Mouse (Mus musculus) T-cell, adult 2 months (primary cell): ENCODE data around the gene Galnt16.

Experiments used
- DNase-seq: peaks from one replicate; pipeline ENCODE4 v3.0.0; 2022; ENCODE audit warnings: low spot score

Gene Galnt16

DNA sequence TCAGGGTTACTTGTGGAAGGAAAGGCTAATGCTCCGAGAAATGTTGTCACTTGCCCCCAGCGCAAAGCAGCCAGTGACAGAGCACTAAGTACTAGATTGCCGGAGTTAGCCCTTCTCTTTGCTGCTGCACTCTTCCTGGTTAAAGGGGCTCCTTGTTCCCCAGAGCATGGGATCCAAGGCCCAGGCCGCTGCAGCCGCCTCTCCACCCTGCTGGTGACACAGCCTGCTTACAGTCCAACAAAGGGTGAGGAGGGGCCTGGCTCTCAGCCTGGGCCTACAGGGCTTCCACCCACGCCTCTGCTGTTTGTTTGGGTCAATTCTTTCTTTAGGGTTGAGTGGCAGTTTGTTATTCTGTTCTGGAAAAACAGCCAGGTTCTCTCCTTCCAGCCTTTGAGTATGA lies 80.7 kb downstream of the Galnt16 start:
- DNase-seq = no peak

DNA sequence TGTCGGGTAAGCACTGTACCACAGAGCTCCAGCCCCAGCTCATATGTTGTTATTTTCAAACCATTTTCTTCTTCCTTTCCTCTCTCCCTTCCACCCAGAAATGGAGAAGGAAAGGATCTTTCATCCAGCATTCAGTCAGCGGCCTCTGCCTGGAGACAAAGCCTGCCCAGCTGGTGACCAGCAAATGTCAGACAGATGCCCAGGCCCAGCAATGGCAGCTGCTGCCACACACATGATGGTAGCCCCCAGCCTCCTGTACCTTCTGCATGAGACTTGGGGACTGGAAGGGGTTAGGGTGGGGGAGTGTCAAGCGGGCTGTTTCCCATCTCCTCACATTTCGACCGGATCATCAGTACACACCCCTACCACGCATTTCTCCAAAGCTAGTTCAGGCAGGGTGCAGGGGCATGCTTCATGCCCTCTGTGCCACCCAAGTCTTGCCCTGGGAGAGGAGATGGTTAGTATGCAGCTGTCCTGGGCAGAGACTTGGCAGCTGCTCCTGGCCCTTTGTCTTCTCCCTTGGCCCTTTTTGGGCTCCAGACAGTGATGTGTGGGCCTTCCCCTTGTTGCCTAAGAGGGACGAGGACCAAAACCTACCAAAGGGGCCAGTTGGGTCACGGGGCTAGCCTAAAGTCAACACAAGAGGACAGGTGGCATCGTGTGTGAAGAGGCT lies 83.7 kb downstream of the Galnt16 start:
- no peak for DNase-seq

DNA sequence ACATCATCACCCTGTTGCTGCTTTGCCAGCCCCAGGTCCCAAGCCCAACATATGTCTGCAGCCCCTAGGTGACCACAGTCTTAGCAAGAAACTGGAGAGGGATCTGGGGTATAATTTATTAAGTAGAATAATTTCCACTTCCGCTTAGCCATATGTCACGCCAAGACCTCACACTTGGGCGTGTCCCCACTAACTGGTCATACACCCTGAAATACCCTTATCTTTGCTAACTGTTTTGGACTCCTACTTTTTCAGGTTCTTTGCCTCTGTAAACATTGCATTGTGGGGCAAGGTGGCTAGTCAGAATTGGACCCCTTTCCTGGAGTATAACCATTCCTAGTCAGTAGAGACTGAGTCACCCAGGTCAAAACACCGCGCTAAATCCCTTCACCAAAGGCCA lies 84.4 kb downstream of the Galnt16 start:
- no peak for DNase-seq

DNA sequence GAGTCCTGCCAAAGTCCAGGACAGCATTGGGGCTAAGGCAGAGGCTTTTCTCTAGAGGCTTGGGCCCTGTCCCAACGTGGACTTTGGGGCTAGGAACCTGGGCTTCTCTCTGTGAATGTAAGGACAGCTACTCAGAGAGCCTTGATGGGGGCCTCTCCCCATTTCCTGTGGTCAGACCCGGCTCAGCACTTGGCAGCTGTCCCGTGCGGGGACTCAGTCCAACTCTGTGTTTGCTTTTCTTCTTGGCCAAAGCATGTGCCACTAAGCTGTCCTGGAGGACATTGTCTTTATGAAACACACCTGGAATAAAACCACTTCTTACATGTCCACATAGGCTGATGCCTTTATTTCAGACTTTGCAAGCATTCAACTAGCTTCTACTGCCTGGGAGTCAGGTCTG lies 85.5 kb downstream of the Galnt16 start:
- no peak for DNase-seq

DNA sequence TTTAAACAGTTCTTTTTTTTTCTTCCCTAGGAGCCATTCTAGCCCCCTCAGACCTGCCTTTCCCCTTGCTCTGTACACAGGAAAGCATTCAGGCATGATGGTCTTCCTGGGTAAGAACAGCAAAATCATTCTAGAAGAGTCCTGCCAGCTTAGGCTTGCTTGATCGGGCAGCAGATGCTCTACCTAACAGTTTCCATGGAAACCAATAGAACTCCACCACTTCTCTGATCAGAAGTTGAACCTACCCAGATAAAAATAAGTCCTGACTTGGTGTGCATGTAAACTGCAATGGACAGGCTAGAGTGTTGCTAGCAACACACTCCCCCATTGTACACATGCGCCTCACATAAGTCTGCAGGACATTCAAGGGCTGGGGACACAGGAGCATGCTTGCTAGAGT lies 86.1 kb downstream of the Galnt16 start:
- DNase-seq = no peak

DNA sequence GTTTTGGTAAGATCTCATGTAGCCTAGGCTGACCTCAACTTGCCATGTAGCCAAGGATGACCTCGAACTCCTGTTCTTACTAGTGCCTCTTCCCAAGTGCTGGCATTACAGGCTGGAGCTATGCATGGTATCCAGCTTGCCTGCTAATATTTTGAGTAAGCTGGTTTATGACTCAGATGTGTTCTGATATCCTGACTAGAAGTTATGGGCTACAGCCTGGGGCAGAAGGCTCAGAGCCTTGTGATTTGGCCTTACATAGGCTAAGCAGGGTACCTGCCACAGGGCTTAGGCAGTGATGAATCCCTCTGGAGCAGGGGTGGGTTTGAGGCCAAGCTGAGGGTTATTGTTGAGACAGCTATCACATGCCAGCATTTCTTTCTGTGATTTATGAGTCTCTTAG lies 90.5 kb downstream of the Galnt16 start:
- no peak for DNase-seq

DNA sequence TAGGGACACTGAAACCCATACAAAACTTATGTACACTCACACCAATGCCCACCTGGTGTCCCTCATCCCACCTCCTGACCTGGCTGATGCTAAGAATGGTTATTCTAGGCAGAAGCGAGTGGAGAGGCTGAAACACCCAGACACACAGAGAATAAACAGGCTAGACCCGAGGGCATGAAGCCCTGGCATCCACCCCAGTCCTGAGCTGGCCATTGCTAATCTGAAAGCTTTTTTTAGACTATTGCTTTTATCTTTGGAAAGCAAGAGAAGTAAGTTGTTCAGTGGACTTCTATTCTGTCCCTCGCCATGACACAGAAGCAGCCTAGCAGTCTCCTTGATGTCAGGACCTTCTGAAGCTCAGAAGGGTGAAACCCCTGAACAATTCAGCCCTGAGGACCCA lies 91.9 kb downstream of the Galnt16 start:
- DNase-seq = no peak

DNA sequence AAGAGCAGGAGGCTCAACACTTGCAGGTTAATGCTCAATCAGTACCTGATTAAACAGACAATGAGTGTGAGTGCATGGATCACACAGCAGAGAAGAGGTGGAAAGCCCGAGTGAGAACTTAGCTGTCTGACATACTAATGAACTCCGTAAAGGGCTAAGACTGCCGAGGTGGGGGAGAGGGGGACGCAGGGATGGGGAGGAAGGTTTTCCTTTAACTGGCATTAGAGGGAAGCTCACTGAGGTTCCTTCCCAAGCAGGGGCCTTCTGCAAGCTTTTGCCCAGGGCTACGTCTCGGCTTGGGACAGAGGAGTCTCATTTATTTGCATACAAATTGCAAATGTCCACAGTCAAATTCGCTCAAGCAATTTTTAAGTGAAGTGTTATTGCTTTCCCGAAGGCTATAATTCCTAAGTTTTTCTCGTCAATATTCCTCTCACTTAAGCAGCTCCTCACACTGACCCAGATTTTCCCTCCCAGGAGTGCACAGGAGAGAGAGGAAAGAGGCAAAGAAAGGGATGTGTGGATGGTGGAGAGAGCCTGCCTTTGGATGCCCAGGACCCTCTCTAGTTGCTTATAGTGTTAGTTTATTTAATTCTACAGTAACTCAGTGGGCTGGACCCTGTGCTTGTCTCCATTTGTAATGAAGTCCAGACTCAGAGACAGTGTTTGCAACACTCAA lies 94.2 kb downstream of the Galnt16 start:
- no peak for DNase-seq

DNA sequence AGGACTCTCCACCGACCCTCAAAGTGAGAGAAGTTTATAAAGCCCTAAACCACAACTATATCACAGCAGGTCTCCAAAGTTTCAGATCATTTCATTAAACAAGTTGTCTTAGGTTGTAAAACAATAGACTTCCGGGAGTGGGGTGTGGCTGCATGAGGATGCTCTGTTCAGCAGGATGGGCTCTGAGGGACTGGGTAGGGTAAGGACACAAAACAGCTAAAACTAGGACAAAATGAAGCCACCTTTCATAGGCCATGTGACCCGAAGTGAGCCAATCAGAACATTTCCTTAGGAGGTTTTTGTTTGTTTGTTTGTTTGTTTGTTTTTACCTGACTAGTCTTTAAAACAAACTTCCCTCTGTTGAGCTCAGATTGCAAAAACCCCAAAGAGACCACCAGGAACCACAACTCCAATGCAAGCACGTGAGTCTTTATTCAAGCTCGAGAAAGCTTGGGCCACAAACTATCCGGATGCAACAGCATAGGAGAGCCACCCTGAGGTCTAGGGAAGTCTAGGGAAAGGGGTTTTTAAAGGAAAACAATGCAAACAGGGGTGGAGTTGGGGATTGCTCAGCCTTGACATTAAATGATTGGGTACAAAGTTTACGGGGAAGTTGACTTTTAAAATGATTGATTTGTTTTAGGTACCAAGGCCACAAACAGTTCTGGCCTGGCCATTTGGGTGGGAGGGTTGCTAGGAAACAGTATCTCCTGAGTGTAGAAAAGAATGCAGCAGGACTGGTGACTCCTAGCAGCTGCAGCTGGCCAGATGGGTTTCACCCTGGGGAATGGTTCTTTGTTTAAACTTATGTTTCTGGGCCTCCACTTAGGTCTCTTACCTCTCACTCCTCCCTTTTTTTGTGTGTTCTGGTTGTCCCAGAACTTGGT lies 97.5 kb downstream of the Galnt16 start:
- DNase-seq = no peak

DNA sequence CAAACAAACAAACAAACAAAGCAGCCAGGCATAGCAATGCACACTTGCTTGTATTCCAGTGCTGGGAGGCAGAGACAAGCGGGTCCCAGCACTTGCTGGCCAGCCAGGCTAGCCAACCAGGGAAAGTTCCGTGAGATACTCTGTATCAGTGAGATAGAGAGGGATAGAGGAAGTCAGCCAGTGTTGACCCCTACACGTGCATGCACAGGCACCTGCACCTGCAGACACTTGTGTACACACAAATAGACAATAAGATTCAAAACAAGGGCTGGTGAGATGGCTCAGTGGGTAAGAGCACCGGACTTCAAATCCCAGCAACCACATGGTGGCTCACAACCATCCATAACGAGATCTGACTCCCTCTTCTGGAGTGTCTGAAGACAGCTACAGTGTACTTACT lies 102.4 kb downstream of the Galnt16 start:
- no peak for DNase-seq

DNA sequence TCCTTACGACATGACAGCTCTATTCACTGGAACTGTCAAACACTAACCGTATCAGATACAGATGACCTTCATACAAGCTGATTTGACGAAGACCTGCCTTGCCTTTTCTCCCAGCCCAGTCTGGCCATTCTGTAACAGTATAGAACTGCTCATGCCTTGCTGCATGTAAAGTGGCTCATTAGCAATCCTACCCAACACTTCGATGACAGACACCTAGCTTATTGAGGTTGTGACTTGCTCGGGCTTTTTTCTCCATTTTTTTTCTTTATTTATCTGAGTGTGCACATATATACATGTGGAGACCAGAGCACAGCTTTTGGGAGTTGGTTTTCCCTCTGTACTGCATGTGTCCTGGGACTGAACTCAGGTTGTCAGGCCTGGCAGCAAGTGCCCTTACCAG lies 113.7 kb downstream of the Galnt16 start:
- DNase-seq = no peak

DNA sequence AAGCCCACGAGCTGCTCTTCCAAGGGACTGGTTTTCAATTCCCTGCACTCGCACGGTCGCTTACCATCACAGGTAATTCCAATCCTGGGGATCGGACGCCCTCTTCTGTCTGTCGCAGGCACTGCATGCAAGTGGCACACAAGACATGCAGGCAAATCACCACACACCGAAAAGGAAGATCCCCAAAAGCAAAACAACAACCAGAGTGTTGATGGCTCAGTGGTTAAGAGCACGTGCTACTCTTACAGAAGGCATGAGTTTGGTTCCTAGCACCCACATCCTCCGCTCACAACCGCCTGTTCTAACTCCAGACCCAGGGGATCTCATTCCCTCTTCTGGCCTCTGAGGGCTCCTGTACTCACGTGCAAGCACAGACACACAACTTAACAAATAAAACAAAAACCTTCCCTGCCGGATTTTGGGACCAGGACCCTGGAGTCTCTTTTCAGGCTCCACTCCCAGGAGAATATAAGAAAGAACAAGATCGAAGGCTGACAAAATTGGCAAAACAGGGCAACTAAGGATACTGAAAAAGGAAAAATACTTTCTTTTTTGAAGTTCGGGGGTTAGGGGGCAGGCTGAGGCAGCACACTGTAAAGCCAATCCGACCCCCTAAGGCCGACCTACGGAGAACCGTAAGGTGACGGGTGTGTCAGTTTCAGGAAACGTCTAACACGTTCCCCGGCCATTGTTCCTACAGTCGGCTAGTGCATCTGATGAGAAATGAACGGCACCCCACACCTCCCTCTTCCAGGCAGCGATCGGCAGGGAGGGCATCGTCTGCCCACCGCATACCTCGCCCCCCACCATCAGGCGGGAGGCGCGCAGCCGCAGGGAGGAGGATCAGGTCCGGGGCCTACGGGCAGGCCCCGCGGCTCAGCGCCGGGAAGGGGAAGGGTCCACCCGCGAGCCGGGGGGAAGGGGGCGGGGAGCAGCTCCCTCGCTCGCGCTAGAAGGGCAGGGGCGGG lies 124.9 kb downstream of the Galnt16 start:
- DNase-seq = peak; percentile 74

DNA sequence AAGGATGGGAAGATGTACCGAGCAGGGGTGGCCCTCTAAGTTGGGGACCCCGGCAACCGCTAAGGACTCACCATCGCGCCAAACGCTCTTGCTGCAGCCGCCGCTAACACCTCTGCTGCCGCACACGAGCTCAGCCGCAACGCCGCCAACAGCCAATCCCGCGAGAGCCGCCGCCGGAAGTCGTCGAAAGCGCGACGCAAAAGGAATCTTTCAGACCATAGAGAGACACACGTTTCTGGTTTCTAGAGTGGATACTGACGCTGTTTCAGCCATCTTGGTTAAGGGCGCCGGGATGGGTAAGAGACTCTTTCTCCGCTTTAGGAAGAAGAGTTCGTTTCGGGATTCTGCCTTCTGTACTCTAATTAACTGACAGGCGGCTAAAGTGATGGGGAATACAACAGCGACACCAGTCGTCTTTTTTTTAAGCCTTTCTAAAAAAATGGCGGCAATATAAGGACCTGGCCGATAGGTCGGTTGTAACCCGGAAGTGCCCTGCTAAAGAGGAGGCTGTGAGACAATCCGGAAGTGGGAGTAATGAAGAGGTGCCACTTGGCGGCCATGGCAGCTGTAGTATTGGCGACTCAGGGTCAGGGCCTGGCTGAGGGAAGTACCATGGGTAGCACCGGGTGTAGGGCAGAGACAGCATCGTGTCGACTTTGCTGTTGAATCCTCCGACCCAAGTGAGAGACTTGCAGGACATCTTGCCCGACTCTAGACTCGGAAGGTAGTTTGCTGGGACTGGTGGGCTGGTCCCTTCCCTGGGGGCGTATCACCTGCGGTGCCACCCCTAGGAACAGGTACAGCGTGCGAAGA lies 125.8 kb downstream of the Galnt16 start, which contains the start of the genes Slc39a9 and Erh:
TSS of gene Slc39a9 (plus strand) at position 191 of the 813 bp plus-strand sequence.
TSS of gene Erh (minus strand) at position 649 of the 813 bp plus-strand sequence.
- peak; percentile 94 for DNase-seq

DNA sequence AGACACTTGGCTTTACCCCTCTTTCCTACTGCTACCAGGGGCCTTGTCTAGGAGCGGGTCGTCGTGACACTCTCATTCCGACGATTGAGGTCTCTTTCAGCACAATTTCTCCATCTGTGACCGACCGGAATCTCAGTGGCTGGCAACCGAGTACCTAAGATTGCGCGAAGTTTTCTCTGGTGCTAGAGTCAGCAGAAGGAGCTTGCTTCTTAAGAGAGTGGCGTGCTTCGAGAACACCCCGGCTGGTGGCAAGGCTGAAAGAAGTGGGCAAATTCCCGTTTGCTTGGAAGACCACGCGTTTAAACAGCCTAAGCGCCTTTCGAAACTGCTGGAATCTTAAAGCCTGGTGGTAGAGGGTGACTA lies 126.4 kb downstream of the Galnt16 start:
- DNase-seq = no peak

DNA sequence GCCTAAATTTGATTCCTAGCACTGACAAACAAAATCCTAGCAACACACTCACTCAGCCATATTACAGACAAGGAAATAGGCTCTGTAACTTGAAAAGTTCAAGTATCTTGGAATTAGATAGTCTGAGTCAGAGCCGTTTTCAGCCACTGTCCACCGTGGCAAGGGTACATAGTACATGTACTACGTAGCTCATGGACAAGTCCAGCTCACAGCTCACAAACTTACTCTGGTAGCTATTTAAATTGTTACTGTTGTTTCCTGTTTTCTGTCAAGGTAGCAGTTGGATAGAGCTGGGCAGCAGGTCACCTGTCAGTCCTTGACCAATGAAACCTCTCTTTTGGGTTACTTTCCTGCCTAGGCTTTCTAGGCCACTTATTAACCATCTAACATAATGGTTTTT lies 128.3 kb downstream of the Galnt16 start:
- DNase-seq = no peak

DNA sequence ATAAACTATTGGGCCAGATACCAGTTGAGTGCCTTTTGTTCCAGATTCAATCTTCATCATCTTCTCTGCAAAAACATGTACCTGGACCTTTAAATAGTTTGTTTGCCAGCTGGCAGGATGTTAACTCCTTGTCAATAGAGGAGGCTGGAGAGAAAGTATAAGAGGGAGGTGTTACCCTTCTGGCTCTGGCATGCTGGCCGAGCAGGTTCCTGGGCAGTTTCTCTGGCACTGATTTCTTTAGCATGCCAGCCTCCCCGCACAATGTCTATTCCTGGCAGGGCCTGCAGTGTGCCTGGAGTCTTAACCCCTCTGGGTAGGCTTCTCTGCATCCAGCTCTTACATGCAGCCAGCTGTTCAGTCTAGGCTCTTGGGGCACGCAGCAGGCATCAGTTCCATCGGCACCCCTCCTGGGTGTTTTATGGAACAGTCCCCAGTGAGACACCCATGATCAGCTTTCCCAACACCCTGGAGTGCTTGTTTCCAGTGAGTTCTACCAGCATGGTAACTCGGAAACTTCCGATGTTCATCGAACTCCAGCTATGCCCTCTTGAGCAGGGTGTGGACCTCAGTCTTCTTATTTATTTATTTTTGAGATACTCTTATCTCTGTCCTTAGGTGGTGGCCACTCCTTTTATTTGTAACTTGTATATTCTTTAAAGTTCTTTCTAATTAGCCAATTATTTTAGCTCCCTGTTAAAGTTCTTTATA lies 136.0 kb downstream of the Galnt16 start:
- DNase-seq = no peak

DNA sequence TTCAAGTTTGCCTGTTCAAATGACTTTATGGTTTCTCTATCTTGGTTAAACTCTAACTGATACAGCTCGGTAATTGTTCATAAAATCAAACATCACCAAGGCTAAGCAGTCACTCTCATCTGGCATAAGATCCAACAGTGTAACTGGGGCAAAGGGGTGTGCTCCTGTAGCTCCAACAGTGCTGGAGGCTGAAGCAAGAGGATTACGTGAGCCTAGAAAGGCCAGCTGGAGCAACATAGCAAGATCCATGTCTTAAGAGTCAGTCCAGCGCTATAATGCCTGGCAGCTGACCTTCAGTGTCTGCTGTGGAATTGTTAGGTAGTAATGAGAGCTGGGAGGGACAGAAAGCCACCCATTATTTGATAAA lies 136.6 kb downstream of the Galnt16 start:
- DNase-seq = no peak

DNA sequence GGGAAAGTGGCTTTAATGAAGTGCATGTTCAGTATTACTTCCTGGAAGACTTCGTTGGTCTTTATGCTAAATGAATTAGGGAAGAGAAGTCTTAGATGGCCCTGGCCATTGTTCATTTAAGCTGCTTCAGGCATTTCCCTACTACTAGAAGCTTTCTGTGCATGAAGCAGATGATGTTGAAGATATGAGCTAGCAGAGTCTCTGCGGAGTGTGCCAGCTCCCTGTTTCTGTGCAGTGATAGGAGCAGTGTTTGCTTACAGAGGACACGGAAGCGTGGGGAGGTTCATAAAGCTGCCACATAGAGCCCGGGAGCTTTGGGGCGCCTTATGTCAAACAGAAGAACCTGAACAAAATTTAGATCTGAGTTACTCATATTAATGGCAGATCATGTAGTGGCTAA lies 140.6 kb downstream of the Galnt16 start:
- DNase-seq = no peak

DNA sequence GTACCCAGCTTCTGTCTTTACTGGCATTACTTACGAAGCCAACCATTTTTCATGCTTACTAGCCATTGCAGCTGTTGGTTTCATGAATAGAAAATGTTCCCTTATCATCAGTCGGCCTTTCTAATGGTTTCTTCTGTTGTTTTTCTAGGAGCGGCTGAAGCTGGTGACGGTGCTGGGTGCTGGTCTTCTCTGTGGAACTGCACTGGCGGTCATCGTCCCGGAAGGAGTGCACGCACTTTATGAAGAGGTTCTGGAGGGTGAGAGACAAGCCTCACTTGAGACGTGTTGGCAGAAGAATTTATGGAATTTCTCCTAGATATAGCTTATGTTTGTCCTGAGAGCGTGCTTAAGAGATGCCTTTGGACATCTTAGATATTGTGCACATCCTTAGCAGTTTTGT lies 144.2 kb downstream of the Galnt16 start:
- no peak for DNase-seq

DNA sequence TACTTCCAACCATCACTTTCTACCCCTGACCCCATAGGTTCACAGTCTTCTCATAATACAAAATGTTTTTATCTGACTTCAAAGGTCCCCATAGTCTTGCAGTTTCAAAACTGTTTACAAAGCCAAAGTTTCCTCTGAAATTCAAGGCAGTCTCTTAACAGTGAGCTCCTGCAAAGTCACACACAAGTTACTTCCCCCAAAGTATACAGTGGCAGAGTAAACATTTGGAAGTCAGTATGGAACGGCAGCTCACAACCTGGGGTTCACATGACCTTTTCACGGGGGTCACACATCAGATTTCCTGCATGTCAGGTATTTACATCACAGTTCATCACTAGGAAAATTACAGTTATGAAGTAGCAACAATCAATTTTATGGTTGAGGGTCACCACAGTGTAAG lies 145.9 kb downstream of the Galnt16 start:
- no peak for DNase-seq
